ENCODE assay signal across 30 mouse cellular contexts in the genomic region with DNA sequence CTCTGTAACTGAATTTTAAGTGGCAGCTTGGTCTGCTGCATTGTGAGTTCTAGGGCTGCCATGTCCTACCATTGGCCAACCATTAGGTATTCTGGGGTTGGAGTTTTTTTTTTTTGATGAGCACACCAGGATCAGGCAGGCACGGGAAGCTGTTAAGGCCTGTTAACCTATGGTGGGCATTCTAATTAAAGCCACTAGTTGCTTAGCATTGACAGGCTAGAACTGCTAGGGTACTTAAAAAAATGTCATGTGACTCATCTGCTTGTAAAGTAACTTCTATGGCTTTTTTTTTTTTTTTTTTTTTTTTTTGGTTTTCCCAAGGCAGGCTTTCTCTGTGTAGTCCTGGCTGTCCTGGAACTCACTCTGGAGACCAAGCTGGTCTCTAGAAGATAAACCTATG. TPM values are rescaled to one million over a fixed set of nuclear protein-coding genes. Genes with fewer than 3 reads are reported as not detected.
DNase-seq lines count a peak whose midpoint lies in the region; ATAC-seq and TF ChIP-seq lines count a peak whose summit lies in the region.
"Had no signal": no experiment of that assay in that cellular context is flagged by ENCODE, and none has a peak within 500 bp of the region (broad histone marks: within the 10 kb centered on the region; RNA-seq: fewer than 3 reads in every experiment).

No protein-coding gene starts in this region.

- in situ Hi-C loops in ES-E14 (cut with MboI; ENCODE audit: low sequenced_read_pairs in 2 of 2, unreplicated experiment in 2 of 2) = no loop called here

- no peak for TF ChIP-seq CTCF in liver, postnatal 0 days (IDR thresholded peaks at IDR 0.05; ENCODE audit: low read depth)
- no peak for TF ChIP-seq CTCF in C2C12 (IDR thresholded peaks at IDR 0.05; ENCODE audit: control insufficient read depth, insufficient read depth, insufficient read length)
- TF ChIP-seq CTCF in cerebellum, adult 2 months (IDR thresholded peaks at IDR 0.05; ENCODE audit: borderline replicate concordance, insufficient read depth, low read depth, low read length) = no peak

- H3K27me3 ChIP-seq in liver, embryonic 11.5 days (replicated peaks; ENCODE audit: control insufficient read depth, insufficient read depth, low read length) = no peaks in the 10 kb centered on the region
- H3K27me3 ChIP-seq in liver, postnatal 0 days (ENCODE audit: insufficient read depth, low read length) = no peaks in the 10 kb centered on the region
- no peaks in the 10 kb centered on the region for H3K27me3 ChIP-seq in C2C12 (ENCODE audit: control insufficient read depth, insufficient read depth, insufficient read length)
- no peaks in the 10 kb centered on the region for H3K27me3 ChIP-seq in liver, embryonic 13.5 days
- no peaks in the 10 kb centered on the region for H3K27me3 ChIP-seq in cerebellum, adult 2 months (ENCODE audit: control insufficient read depth, insufficient read depth, low read length)
- no peaks in the 10 kb centered on the region for H3K27me3 ChIP-seq in forebrain, embryonic 11.5 days (ENCODE audit: control insufficient read depth, insufficient read depth, low read length)
- H3K27me3 ChIP-seq: embryonic facial prominence, embryonic 15.5 days; forebrain, embryonic 13.5 days; heart, embryonic 15.5 days; hindbrain, embryonic 12.5 days; lung, embryonic 15.5 days; megakaryocyte, embryonic 14.5 days; midbrain, embryonic 12.5 days; neural tube, embryonic 13.5 days; Patski; stomach, embryonic 15.5 days had no signal

- no peak overlapping the region for H3K9ac ChIP-seq in liver, embryonic 11.5 days (ENCODE audit: low read depth, low read length)
- no peak overlapping the region for H3K9ac ChIP-seq in liver, postnatal 0 days (replicated peaks)
- H3K9ac ChIP-seq in ES-E14 (ENCODE audit: insufficient read depth, low read depth, low read length, poor library complexity, severe bottlenecking) = no peak overlapping the region
- H3K9ac ChIP-seq in liver, embryonic 13.5 days = no peak overlapping the region
- no peak overlapping the region for H3K9ac ChIP-seq in forebrain, embryonic 11.5 days (ENCODE audit: low read length)
- H3K9ac ChIP-seq: embryonic facial prominence, embryonic 15.5 days; forebrain, embryonic 13.5 days; heart, embryonic 15.5 days; hindbrain, embryonic 12.5 days; lung, embryonic 15.5 days; midbrain, embryonic 12.5 days; neural tube, embryonic 13.5 days; stomach, embryonic 15.5 days had no signal

- peaks cover 11% of the 10 kb centered on the region for H3K4me1 ChIP-seq in liver, embryonic 11.5 days (replicated peaks; ENCODE audit: control insufficient read depth, insufficient read depth, low read length)
- peaks cover 9% of the 10 kb centered on the region for H3K4me1 ChIP-seq in liver, postnatal 0 days (ENCODE audit: insufficient read depth)
- H3K4me1 ChIP-seq in ES-E14 (ENCODE audit: control insufficient read depth in 2 of 2, insufficient read depth in 2 of 2, low read length in 2 of 2, poor library complexity in 1 of 2) = peaks cover 5 to 9% of the 10 kb centered on the region in 2 experiments; a peak in 3 of 4 replicates
- H3K4me1 ChIP-seq in liver, embryonic 13.5 days (replicated peaks) = peaks cover 24% of the 10 kb centered on the region
- peaks cover 6% of the 10 kb centered on the region; the same call in 1 of the 2 replicates for H3K4me1 ChIP-seq in cerebellum, adult 2 months (ENCODE audit: control insufficient read depth, insufficient read depth, low read length)
- no peaks in the 10 kb centered on the region; the same call in 1 of the 2 replicates for H3K4me1 ChIP-seq in forebrain, embryonic 11.5 days (replicated peaks; ENCODE audit: control insufficient read depth, insufficient read depth, low read length)

- DNase-seq in liver, embryonic 11.5 days (ENCODE audit: low spot score) = no peak
- no peak for DNase-seq in liver, postnatal 0 days
- no peak for DNase-seq in ES-E14 (ENCODE audit: low read depth, low spot score)
- DNase-seq in liver, embryonic 13.5 days = no peak
- DNase-seq in cerebellum, adult 2 months = no peak
- DNase-seq in ovary, adult 18-20 months (ENCODE audit: low spot score) = no peak
- no peak for DNase-seq in forebrain, embryonic 11.5 days (ENCODE audit: low spot score)
- DNase-seq: adrenal gland, postnatal 25 days; B cell, adult 2 months; cerebellum, adult 8-10 months; cerebellum, postnatal 25 days; gastrocnemius, postnatal 10 days; heart, postnatal 36 days; kidney, postnatal 25 days; thymus, postnatal 25 days had no signal

- peaks cover 21% of the 10 kb centered on the region for H3K79me3 ChIP-seq in C2C12 (ENCODE audit: low read depth)

- 41% methylated on average over 1 of the region's 1 CpGs for WGBS in liver, embryonic 11.5 days
- WGBS in liver, postnatal 0 days (ENCODE audit: insufficient replicate concordance) = 67% methylated on average over 1 of the region's 1 CpGs
- WGBS in liver, embryonic 13.5 days (ENCODE audit: insufficient replicate concordance) = 33% methylated on average over 1 of the region's 1 CpGs
- 64% methylated on average over 1 of the region's 1 CpGs for WGBS in cerebellum, adult 2 months
- WGBS in forebrain, embryonic 11.5 days = 28% methylated on average over 1 of the region's 1 CpGs

- ATAC-seq in liver, embryonic 11.5 days (replicated peaks; ENCODE audit: low FRiP score) = peak; percentile 19; the same call in 1 of the 2 replicates
- no peak for ATAC-seq in liver, postnatal 0 days
- ATAC-seq in liver, embryonic 13.5 days (ENCODE audit: low read depth) = no peak
- no peak for ATAC-seq in forebrain, embryonic 11.5 days (replicated peaks; ENCODE audit: low FRiP score)
- ATAC-seq: forebrain, embryonic 13.5 days; hindbrain, postnatal 0 days; intestine, embryonic 16.5 days; Patski had no signal

- no peak overlapping the region for H3K4me2 ChIP-seq in liver, embryonic 11.5 days
- H3K4me2 ChIP-seq in liver, postnatal 0 days (ENCODE audit: low read depth, low read length) = no peak overlapping the region
- no peak overlapping the region for H3K4me2 ChIP-seq in liver, embryonic 13.5 days
- no peak overlapping the region for H3K4me2 ChIP-seq in forebrain, embryonic 11.5 days (ENCODE audit: low read depth, low read length, severe bottlenecking)
- H3K4me2 ChIP-seq: forebrain, embryonic 13.5 days; heart, embryonic 15.5 days; hindbrain, embryonic 12.5 days; lung, embryonic 15.5 days; stomach, embryonic 15.5 days had no signal

- H3K36me3 ChIP-seq in liver, embryonic 11.5 days (ENCODE audit: control insufficient read depth, insufficient read depth, low read length) = peaks cover 25% of the 10 kb centered on the region
- peaks cover 33% of the 10 kb centered on the region for H3K36me3 ChIP-seq in liver, postnatal 0 days (replicated peaks; ENCODE audit: insufficient read depth, low read length)
- peaks cover 62% of the 10 kb centered on the region for H3K36me3 ChIP-seq in C2C12 (ENCODE audit: control insufficient read depth, insufficient read depth)
- peaks cover 36% of the 10 kb centered on the region for H3K36me3 ChIP-seq in ES-E14 (ENCODE audit: control insufficient read depth, insufficient read depth, low read length, poor library complexity, severe bottlenecking)
- peaks cover 50% of the 10 kb centered on the region for H3K36me3 ChIP-seq in liver, embryonic 13.5 days
- peaks cover 11% of the 10 kb centered on the region; the same call in 1 of the 2 replicates for H3K36me3 ChIP-seq in forebrain, embryonic 11.5 days (ENCODE audit: control insufficient read depth, insufficient read depth, low read length)

- no peak overlapping the region for H3K4me3 ChIP-seq in liver, embryonic 11.5 days (ENCODE audit: low read depth, low read length)
- no peak overlapping the region for H3K4me3 ChIP-seq in liver, postnatal 0 days (ENCODE audit: low read depth, low read length)
- H3K4me3 ChIP-seq in C2C12 (ENCODE audit: insufficient read depth, poor library complexity, severe bottlenecking) = no peak overlapping the region
- no peak overlapping the region for H3K4me3 ChIP-seq in ES-E14 (ENCODE audit: insufficient read depth in 1 of 2, low read depth in 1 of 2, low read length in 2 of 2, poor library complexity in 1 of 2, severe bottlenecking in 1 of 2)
- no peak overlapping the region for H3K4me3 ChIP-seq in liver, embryonic 13.5 days (replicated peaks)
- H3K4me3 ChIP-seq in cerebellum, adult 2 months (replicated peaks; ENCODE audit: insufficient read depth, low read depth, low read length) = no peak overlapping the region
- H3K4me3 ChIP-seq in forebrain, embryonic 11.5 days (ENCODE audit: low read depth, low read length) = no peak overlapping the region
- H3K4me3 ChIP-seq: forebrain, embryonic 13.5 days; hindbrain, embryonic 12.5 days; lung, embryonic 15.5 days; megakaryocyte, embryonic 14.5 days; midbrain, embryonic 12.5 days; neural tube, embryonic 13.5 days; stomach, embryonic 15.5 days had no signal

- no peaks in the 10 kb centered on the region for H3K9me3 ChIP-seq in liver, embryonic 11.5 days (ENCODE audit: control insufficient read depth, low read length)
- H3K9me3 ChIP-seq in liver, postnatal 0 days (ENCODE audit: low read length) = no peaks in the 10 kb centered on the region
- H3K9me3 ChIP-seq in ES-E14 (ENCODE audit: control insufficient read depth, insufficient read depth, low read depth, low read length) = no peaks in the 10 kb centered on the region
- H3K9me3 ChIP-seq in liver, embryonic 13.5 days (replicated peaks) = no peaks in the 10 kb centered on the region
- H3K9me3 ChIP-seq in forebrain, embryonic 11.5 days (ENCODE audit: control insufficient read depth, low read length) = no peaks in the 10 kb centered on the region
- H3K9me3 ChIP-seq: embryonic facial prominence, embryonic 10.5 days; embryonic facial prominence, embryonic 15.5 days; forebrain, embryonic 13.5 days; heart, embryonic 15.5 days; hindbrain, embryonic 12.5 days; lung, embryonic 15.5 days; megakaryocyte, embryonic 14.5 days; midbrain, embryonic 12.5 days; neural tube, embryonic 13.5 days; stomach, embryonic 15.5 days had no signal

- peaks cover 30% of the 10 kb centered on the region for H3K79me2 ChIP-seq in C2C12 (ENCODE audit: control insufficient read depth, insufficient read depth)

- no peak; the same call in 1 of the 2 replicates for TF ChIP-seq POLR2A in cerebellum, adult 2 months (IDR thresholded peaks at IDR 0.05; ENCODE audit: borderline replicate concordance, insufficient read depth, low read length)

- no peak for TF ChIP-seq EP300 in liver, postnatal 0 days (IDR thresholded peaks at IDR 0.05; ENCODE audit: low read depth)

- no peak overlapping the region for H3K27ac ChIP-seq in liver, embryonic 11.5 days (ENCODE audit: low read depth, low read length)
- no peak overlapping the region for H3K27ac ChIP-seq in liver, postnatal 0 days (ENCODE audit: low read depth)
- H3K27ac ChIP-seq in ES-E14 (ENCODE audit: insufficient read depth, low read depth, low read length, poor library complexity, severe bottlenecking) = no peak overlapping the region
- peak overlapping the region; percentile 96 for H3K27ac ChIP-seq in liver, embryonic 13.5 days
- H3K27ac ChIP-seq in cerebellum, adult 2 months (ENCODE audit: insufficient read depth, low read length) = no peak overlapping the region
- H3K27ac ChIP-seq in forebrain, embryonic 11.5 days (ENCODE audit: low read depth, low read length) = no peak overlapping the region
- H3K27ac ChIP-seq: embryonic facial prominence, embryonic 10.5 days; forebrain, embryonic 13.5 days; heart, embryonic 15.5 days; hindbrain, embryonic 12.5 days; hindbrain, postnatal 0 days; lung, embryonic 15.5 days; midbrain, embryonic 12.5 days; stomach, embryonic 15.5 days had no signal

- peak overlapping the region; percentile 12 for H3ac ChIP-seq in C2C12 (ENCODE audit: control insufficient read depth, insufficient read length, low read depth)

RNA-seq across cellular contexts. Expression of a gene that starts 8.0 kb away (rescaled TPM):
- polyA plus RNA-seq in liver, embryonic 11.5 days (2014; fragmentation: Nextera tagmentation; extraction: Ambion mirVana) = 0.75 and 1.5 TPM in 2 replicates
- polyA plus RNA-seq in liver, postnatal 0 days (2015; fragmentation: Nextera tagmentation; extraction: Ambion mirVana) = 0.30 and 0.73 TPM in 2 replicates
- polyA plus RNA-seq in C2C12 (2012; fragmentation: generic; extraction: Trizol) = 0.42 TPM
- 0.69 and 1.1 TPM in 2 replicates for total RNA-seq in ES-E14 (2012; rRNA removed)
- polyA plus RNA-seq in liver, embryonic 13.5 days (2015; fragmentation: Nextera tagmentation; extraction: Ambion mirVana) = 0.44 and 1.2 TPM in 2 replicates
- 2.2 and 3.1 TPM in 2 replicates for polyA plus RNA-seq in cerebellum, adult 2 months (2012; rRNA removed)
- 1.1 and 1.2 TPM in 2 replicates for polyA plus RNA-seq in forebrain, embryonic 11.5 days (2014; fragmentation: Nextera tagmentation; extraction: Ambion mirVana)
- total RNA-seq: liver, adult 2 months had no signal
- polyA plus RNA-seq: liver, adult 2 months; Patski had no signal

RNA-seq across cellular contexts. Expression of a gene that starts 18.1 kb away (rescaled TPM):
- polyA plus RNA-seq in liver, embryonic 11.5 days (2014; fragmentation: Nextera tagmentation; extraction: Ambion mirVana) = 80.1 and 89.3 TPM in 2 replicates
- polyA plus RNA-seq in liver, postnatal 0 days (2015; fragmentation: Nextera tagmentation; extraction: Ambion mirVana) = 30.4 and 33.8 TPM in 2 replicates
- 55.1 TPM for polyA plus RNA-seq in C2C12 (2012; fragmentation: generic; extraction: Trizol)
- 48.6 and 61.8 TPM in 2 replicates for total RNA-seq in ES-E14 (2012; rRNA removed)
- polyA plus RNA-seq in liver, embryonic 13.5 days (2015; fragmentation: Nextera tagmentation; extraction: Ambion mirVana) = 43.1 and 45.3 TPM in 2 replicates
- polyA plus RNA-seq in cerebellum, adult 2 months (2012; rRNA removed) = 17.9 and 19.1 TPM in 2 replicates
- 88.9 and 89.5 TPM in 2 replicates for polyA plus RNA-seq in forebrain, embryonic 11.5 days (2014; fragmentation: Nextera tagmentation; extraction: Ambion mirVana)

RNA-seq across cellular contexts. Expression of a gene that starts 37.0 kb away (rescaled TPM):
- 80.2 and 83.8 TPM in 2 replicates for polyA plus RNA-seq in liver, embryonic 11.5 days (2014; fragmentation: Nextera tagmentation; extraction: Ambion mirVana)
- polyA plus RNA-seq in liver, postnatal 0 days (2015; fragmentation: Nextera tagmentation; extraction: Ambion mirVana) = 27.8 and 28.2 TPM in 2 replicates
- 29.7 TPM for polyA plus RNA-seq in C2C12 (2012; fragmentation: generic; extraction: Trizol)
- 12.1 and 21.9 TPM in 2 replicates for total RNA-seq in ES-E14 (2012; rRNA removed)
- polyA plus RNA-seq in liver, embryonic 13.5 days (2015; fragmentation: Nextera tagmentation; extraction: Ambion mirVana) = 53.3 and 62.2 TPM in 2 replicates
- 22.5 and 24.3 TPM in 2 replicates for polyA plus RNA-seq in cerebellum, adult 2 months (2012; rRNA removed)
- polyA plus RNA-seq in forebrain, embryonic 11.5 days (2014; fragmentation: Nextera tagmentation; extraction: Ambion mirVana) = 66.8 and 68.0 TPM in 2 replicates

RNA-seq across cellular contexts. Expression of a gene that starts 42.2 kb away (rescaled TPM):
- polyA plus RNA-seq in liver, embryonic 11.5 days (2014; fragmentation: Nextera tagmentation; extraction: Ambion mirVana) = 99.8 and 105 TPM in 2 replicates
- 21.3 and 25.6 TPM in 2 replicates for polyA plus RNA-seq in liver, postnatal 0 days (2015; fragmentation: Nextera tagmentation; extraction: Ambion mirVana)
- polyA plus RNA-seq in C2C12 (2012; fragmentation: generic; extraction: Trizol) = 110 TPM
- total RNA-seq in ES-E14 (2012; rRNA removed) = 107 and 117 TPM in 2 replicates
- 79.4 and 80.2 TPM in 2 replicates for polyA plus RNA-seq in liver, embryonic 13.5 days (2015; fragmentation: Nextera tagmentation; extraction: Ambion mirVana)
- polyA plus RNA-seq in cerebellum, adult 2 months (2012; rRNA removed) = 8.4 and 9.6 TPM in 2 replicates
- 93.2 and 103 TPM in 2 replicates for polyA plus RNA-seq in forebrain, embryonic 11.5 days (2014; fragmentation: Nextera tagmentation; extraction: Ambion mirVana)

RNA-seq across cellular contexts. Expression of a gene that starts 49.8 kb away (rescaled TPM):
- polyA plus RNA-seq in liver, embryonic 11.5 days (2014; fragmentation: Nextera tagmentation; extraction: Ambion mirVana) = 25.4 and 26.8 TPM in 2 replicates
- 6.9 and 8.9 TPM in 2 replicates for polyA plus RNA-seq in liver, postnatal 0 days (2015; fragmentation: Nextera tagmentation; extraction: Ambion mirVana)
- 13.0 TPM for polyA plus RNA-seq in C2C12 (2012; fragmentation: generic; extraction: Trizol)
- 20.7 and 22.3 TPM in 2 replicates for total RNA-seq in ES-E14 (2012; rRNA removed)
- polyA plus RNA-seq in liver, embryonic 13.5 days (2015; fragmentation: Nextera tagmentation; extraction: Ambion mirVana) = 16.9 and 17.3 TPM in 2 replicates
- polyA plus RNA-seq in cerebellum, adult 2 months (2012; rRNA removed) = 20.5 and 20.6 TPM in 2 replicates
- polyA plus RNA-seq in forebrain, embryonic 11.5 days (2014; fragmentation: Nextera tagmentation; extraction: Ambion mirVana) = 45.4 and 50.1 TPM in 2 replicates
